Mouse (Mus musculus) layer of hippocampus, postnatal 36 days (tissue): ENCODE measurements around the gene Zeb2. TPM values are rescaled to one million over a fixed set of nuclear protein-coding genes. Genes with fewer than 3 reads are reported as not detected.

Experiments used
- DNase-seq, 2 experiments: peaks; one replicate each; pipeline ENCODE4 v3.0.0; 2022
- total RNA-seq, 2 experiments: library from RNA; stranded (reverse); gene quantifications; 2 replicates each; pipeline ENCODE4 v1.2.3; 2021

Zeb2 gene
- total RNA-seq, 2 experiments from 2014 or later, result 402 to 403 TPM

- no peak for DNase-seq
Measured at GRCm38 (mm10) chr2:45096638-45097247, 20.5 kb downstream of the Zeb2 start.

DNA sequence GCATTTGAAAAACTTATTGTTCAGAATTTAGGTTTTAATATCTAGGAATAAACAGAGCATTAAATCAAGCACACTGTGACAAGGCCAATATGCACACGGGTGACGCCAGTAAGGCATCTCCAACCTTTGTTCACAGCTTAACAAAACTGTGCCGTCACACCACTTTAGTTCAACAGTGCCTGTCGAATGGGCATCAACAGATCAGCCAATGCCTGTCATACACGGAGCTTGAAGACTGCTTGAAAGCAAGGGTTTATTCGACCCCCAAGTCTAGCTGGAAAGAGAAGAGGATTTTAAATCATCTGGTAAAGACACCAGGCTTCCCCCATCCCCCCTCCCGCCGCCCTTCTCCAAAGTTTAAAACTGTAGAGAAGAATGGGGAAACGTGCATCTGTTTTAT, 21.4 kb downstream of the Zeb2 start:
- DNase-seq, result no peak

DNA sequence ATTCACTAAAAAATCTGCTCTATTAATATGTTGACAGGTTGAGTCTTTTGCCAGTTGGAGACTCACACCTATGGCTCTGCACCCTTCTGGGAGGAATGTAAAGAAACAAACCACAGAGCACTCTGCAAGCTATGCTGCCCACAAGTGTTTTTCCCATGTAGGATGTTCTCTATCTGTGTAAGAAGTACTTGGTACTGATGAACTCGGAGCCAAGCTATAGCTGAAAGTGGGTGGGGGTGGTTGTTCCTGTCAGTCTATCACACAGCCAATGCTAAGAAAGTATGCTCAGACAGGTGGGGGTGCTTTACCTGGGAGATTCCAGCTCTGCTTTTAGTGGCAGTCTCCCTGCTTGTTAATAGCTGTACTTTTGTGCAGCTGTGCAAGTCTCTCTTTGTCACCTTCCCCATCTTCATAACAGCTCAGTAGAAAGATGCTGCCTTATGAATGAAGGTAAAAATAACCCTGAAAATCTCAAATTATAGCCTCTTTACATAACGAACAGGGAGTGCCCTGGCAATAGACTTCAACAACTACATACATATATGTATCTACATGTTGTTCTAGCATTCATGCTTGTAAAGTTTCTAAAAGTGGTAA, 22.7 kb downstream of the Zeb2 start:
- no peak for DNase-seq

DNA sequence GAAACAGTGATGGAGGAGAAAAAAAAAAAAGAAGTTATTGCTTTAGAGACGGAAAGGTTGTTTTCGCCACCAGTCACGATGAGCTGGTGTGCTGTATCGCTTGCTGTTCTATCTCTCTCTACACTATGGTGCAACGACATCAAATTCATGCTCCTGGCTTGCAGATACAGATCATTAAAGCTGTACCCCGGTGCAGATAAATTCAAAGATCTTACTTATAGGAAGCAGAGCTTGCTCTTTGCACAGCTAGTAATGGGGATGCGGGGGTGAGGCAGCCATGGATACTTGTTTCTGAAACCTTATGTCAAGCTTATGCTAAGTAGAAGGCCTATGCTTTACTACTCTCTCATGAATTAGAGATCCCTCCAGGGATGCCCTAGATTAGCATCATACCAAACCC, 23.7 kb downstream of the Zeb2 start:
- no peak for DNase-seq

GRCm38 (mm10) chr2:45092654-45093053, 24.5 kb downstream of the Zeb2 start:
- DNase-seq, result no peak

DNA sequence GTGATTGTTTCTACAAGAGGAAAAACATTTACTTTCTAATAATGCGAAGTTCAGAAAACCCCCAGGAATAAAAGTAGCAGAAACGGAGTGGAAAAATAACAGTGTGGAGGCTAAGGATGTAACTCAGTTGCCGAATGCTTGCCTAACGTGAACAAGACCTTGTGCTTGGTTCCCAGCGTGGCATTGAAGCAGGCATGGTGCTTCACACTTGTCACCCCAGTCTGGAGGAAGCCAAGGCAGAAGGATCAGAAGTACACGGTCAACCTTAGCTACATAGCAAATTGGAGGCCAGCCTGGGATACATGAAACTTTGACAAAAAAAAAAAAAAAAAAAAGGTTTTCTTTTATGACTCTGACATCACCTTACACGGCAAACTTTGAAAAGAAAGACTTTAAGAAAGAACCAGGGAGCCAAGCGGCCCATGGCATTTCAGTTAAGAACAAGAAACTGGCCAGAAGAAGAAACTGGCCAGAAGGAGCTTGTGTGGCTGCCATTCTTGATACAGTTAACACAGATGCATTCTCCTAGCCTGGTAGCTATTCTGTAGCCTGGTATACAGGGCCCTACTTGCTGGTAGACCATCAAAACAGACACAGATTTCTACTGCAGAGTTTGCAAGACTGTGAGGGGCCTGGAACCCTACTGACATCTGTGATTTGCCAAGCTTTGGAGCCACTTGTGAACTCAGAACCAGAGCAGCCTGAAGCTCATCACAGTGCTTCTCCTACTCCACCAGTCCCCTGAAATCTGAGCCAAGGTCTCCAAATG, 26.5 kb downstream of the Zeb2 start:
- DNase-seq, result no peak

DNA sequence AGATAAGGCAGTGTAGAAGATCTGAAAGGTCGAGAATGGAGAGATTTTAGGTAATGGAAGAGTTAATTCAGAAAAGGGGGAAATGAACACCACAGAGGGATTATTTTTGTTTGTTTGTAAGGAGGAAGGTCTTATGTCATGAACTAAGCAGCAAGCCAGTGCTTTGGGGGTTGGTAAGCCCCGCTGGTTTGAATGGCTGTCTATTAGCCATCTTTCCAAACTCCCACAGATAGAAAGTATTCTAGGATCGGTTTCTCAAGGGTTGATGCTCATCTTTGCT, 28.0 kb downstream of the Zeb2 start:
- no peak for DNase-seq

DNA sequence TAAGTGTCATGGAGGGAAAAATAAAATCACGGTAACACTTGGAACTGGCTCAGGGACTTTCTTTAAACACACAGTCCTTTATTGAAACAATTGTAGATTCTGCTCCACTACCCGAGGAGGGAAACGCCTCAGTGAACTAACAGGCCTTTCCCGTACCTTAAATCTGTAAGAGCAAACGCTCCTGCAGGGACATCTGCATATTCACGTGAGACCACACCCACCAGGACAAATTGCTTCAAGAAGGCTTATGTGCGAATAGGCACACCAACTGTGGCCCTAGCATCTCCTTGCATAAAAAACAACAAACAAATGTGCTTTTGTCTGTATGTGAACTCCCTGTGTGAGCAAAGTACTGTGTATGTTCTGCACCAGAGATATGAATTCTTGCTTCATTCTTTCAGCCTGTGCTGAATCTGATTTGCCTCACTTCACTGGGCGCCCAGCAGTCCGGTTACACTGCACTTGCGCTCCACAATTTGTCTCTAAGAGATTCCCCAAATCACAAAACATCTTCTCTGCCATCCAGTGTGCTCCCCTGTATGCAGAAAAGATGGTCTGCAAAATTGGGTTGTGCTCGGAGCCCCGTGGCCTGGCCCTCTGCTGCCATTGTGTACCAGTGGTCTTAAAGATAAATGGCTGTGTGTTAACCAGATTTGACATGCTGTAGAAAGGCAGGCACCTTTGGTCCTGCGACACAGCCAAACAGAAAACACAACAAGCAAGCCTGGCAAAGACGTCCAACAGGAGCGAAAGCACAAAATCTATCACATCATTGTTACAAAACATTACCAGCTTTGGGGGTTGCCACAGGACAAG, 28.6 kb downstream of the Zeb2 start:
- no peak for DNase-seq

DNA sequence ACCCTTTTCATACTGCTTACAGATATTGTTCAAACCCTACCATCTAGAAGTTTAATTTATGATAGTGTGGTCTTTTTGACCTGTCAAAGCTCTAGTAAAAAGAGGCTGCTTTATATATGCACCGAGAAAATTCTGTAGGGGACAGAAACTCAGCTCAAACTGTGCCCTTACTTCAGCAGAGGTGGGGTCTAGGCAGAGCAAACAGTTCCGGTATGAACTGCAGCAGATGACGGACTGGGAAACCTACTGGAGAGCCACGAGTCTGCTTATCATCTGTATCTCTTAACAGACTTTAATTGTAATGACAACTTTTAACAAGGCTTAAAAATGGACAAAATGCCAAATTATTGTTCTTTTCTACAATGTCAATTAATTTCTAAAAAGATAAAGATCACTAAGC, 30.0 kb downstream of the Zeb2 start:
- DNase-seq, result no peak

GRCm38 (mm10) chr2:45085653-45086052, 31.5 kb downstream of the Zeb2 start:
- no peak for DNase-seq

DNA sequence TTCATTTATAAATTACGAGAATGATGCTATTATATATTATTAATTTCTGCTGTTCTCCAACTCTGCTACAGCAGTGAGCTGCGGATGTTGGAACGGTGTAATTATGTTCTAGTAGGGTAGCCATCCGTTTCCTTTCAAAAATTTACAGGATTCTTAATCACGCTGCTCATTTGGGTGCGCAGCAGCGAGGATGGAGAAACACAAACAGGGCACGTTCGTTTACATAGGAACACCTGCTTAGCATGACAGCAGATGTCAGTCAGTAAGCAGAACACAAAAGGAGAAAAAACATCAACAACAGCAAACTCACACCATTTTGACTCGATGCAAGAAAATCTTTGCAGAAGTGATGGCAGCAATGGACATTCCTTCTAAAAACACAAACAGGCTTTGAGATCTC, 34.2 kb downstream of the Zeb2 start:
- no peak for DNase-seq

- DNase-seq, result no peak
Measured at GRCm38 (mm10) chr2:45081559-45081958, 35.6 kb downstream of the Zeb2 start.

DNA sequence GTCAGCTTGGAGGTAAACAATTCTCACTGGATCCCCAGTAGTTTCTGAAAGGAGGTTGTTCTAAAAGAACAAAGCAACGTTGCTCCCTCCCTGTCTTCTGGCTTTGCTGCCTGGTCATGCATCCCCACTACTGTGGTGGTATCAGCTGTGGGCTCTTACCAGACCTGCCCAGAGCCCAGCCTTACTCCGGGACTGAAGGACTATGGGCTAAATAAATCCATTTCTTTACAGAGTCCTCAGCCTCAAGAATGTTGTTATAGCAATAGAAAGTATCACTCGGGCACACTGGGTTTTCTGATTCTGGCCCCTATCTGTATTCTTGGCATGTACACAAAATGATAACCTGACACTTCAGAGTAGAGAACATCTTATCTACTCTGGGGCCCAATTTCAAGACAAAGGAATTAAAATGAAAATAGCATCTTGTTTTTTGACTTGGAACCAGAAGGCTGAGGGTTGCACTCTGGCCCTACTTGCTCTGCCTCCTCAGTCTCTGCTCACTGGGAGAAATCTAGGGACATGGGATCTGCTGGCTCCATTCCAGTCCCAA, 39.2 kb downstream of the Zeb2 start:
- DNase-seq, result no peak

GRCm38 (mm10) chr2:45077383-45077782, 39.8 kb downstream of the Zeb2 start:
- DNase-seq, result no peak

GRCm38 (mm10) chr2:45073025-45073424, 44.2 kb downstream of the Zeb2 start:
- no peak for DNase-seq

GRCm38 (mm10) chr2:45071296-45071695, 45.9 kb downstream of the Zeb2 start:
- DNase-seq, result no peak

DNA sequence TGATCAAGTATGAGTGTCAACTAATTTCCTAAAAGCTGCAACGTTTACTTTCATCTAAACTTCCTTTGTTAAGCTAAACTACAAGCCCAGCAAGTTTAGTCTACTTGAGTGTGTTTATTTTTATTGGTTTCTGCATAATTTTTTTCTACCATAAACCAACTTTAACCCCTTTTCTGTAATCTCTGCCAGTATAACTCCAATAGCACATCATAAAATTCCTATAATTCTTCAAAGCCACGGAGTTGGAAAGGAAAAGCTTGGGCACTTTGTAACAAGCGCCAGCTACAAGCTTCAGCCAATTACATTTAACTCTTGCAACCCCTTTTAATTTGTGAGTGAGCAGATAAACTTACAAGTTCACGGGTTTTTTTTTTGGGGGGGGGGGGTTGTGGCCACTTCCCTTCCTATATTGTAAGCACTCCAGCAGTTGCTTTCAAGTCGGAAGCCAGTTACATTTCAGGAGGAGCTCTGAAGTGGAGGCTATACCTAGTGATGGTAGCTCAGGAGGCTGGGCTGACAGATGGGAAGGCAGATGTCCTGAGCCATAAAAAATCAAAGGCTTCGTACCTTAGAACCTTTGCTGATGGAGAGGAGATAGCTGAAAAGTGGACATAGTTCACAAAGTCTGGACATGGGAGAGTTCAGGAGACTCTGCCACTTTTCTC, 46.5 kb downstream of the Zeb2 start:
- DNase-seq, result no peak

GRCm38 (mm10) chr2:45068792-45069550, 48.2 kb downstream of the Zeb2 start:
- DNase-seq, result no peak

- peak in 1 of 2 experiments; percentile 8 for DNase-seq
Measured at GRCm38 (mm10) chr2:45067116-45067515, 50.1 kb downstream of the Zeb2 start.

DNA sequence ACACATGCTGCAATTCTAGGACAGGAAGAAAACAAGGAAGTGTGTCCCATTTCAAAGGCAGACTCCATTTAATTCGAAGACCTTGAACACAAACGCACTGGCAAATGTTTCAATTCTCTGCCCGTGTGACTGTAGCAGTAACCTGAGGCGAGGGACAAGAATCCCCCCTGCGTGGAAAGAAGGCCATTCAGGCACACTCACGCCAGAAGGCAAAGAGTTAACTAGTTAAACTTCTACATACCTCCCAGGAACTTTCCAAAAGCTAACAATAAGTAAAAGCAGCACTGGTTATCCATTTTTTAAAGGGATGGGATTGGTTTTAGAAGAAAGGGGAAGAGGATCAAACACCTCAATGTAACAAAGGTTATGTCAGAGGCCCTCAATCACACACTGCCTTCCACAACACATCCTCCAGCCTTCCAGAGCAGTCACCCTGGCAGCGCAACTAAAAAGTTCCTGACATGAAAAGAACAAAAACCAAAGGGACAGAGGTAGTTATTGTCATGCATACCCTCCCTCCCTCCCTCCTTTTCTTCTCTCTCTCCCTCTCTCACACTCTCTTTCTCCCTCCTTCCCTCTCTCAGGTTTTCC, 53.8 kb downstream of the Zeb2 start:
- DNase-seq, result no peak

DNA sequence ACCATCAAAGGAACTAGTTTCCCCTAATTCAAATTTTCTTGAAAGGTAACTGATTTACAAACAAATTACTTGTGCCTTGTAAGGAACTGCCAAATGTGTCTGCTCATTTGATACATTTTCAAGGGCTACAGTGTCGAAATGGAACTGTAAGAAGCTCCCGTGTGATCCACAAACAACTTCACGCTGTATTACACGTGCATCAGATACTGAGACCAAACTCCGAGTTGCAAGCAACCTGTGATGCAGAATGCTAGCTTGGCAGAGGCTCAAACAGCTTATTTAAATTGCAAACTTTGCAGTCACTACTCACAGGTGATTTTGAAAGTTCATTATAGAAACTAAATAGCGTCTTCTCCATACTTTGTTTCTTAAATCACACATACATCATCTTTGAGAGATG, 55.1 kb downstream of the Zeb2 start:
- DNase-seq, result no peak
